Mouse (Mus musculus) kidney, postnatal 0 days (tissue): ENCODE data around the gene Gstp2. TPM values are rescaled to one million over a fixed set of nuclear protein-coding genes. Genes with fewer than 3 reads are reported as not detected.

Experiments
- ATAC-seq: fragments of 200-750 bp; cut with Nextera tagmentation; replicated peaks from 2 replicates; pipeline ENCODE4 v1.8.0; 2017; ENCODE audit warnings: low read depth, moderate number of reproducible peaks, moderate TSS enrichment, moderate library complexity; ENCODE audit not compliant: low FRiP score
- DNase-seq: peaks from one replicate; pipeline ENCODE4 v3.0.0-alpha.2; 2016; ENCODE audit warnings: low spot score
- H3K27ac ChIP-seq: fragments of 300-500 bp; sonication (generic); 2 replicates; pipeline ENCODE4 v1.5.1; 2014; ENCODE audit warnings: mild to moderate bottlenecking
- H3K27me3 ChIP-seq: fragments of 300-500 bp; sonication (generic); 2 replicates; pipeline ENCODE4 v1.6.1; 2014; ENCODE audit warnings: low read length, mixed read lengths; ENCODE audit not compliant: insufficient read depth
- H3K36me3 ChIP-seq: fragments of 300-500 bp; sonication (generic); 2 replicates; pipeline ENCODE4 v1.6.1; 2014; ENCODE audit warnings: low read length, mixed read lengths; ENCODE audit not compliant: insufficient read depth
- H3K4me1 ChIP-seq: fragments of 300-500 bp; sonication (generic); replicated peaks from 2 replicates; pipeline ENCODE4 v1.6.1; 2014; ENCODE audit warnings: antibody characterized with exemption, low read length, mixed read lengths; ENCODE audit not compliant: insufficient read depth
- H3K4me2 ChIP-seq: fragments of 300-500 bp; sonication (generic); 2 replicates; pipeline ENCODE4 v1.6.1; 2014; ENCODE audit warnings: mild to moderate bottlenecking, low read length, moderate library complexity, mixed read lengths
- H3K4me3 ChIP-seq: fragments of 300-500 bp; sonication (generic); replicated peaks from 2 replicates; pipeline ENCODE4 v1.5.1; 2014; ENCODE audit warnings: low read depth, low read length
- H3K9ac ChIP-seq: fragments of 300-500 bp; sonication (generic); 2 replicates; pipeline ENCODE4 v1.6.1; 2014; ENCODE audit warnings: low read depth, low read length
- H3K9me3 ChIP-seq: fragments of 300-500 bp; sonication (generic); replicated peaks from 2 replicates; pipeline ENCODE4 v1.6.1; 2016; ENCODE audit warnings: low read length, inconsistent platforms, mixed read lengths
- CTCF ChIP-seq: IDR thresholded peaks from 2 replicates; pipeline ENCODE4 v1.5.1; 2016; ENCODE audit warnings: antibody characterized with exemption, low read depth, mild to moderate bottlenecking, moderate library complexity
- WGBS: fragments of 180-500 bp; shearing (Covaris S2); extraction: QIAGEN DNeasy Blood & Tissue Kit; methylation state at CpG from one replicate; pipeline ENCODE4 v1.1.7; 2014; 5-methylcytosine and 5-hydroxymethylcytosine counted together
- polyA plus RNA-seq: library from polyadenylated mRNA; unstranded; fragments of >200 nt; fragmentation: Nextera tagmentation; extraction: Ambion mirVana; gene quantifications from 2 replicates; pipeline ENCODE4 v1.2.1, GENCODE M21; 2015

The Gstp2 gene
- polyA plus RNA-seq, 1 experiment from 2014 or later = 4.4 TPM

GRCm38 (mm10) chr19:4059069-4059740 lies 13.4 kb upstream of the Gstp2 start, which contains the start of gene Gstp3:
Gstp3 (minus strand) TSS chr19:4059569.
- Histone ChIP-seq H3K27me3 (no peaks in the 10 kb centered on the region), H3K4me1 (peaks cover 4% of the 10 kb centered on the region; the same call in 1 of the 2 replicates), H3K9ac (no peak within 1 kb of the TSS), H3K36me3 (no peaks in the 10 kb centered on the region), H3K4me3 (no peak within 1 kb of the TSS), H3K27ac (no peak within 1 kb of the TSS), H3K9me3 (no peaks in the 10 kb centered on the region), H3K4me2 (no peak within 1 kb of the TSS)
- no peak for TF ChIP-seq CTCF
- ATAC-seq = 0 out of 2 replicates have a peak, but pooled peaks have one; percentile 13
- WGBS = 78% methylated on average over 15 of the region's 15 CpGs
- no peak for DNase-seq

- no peaks in the 10 kb centered on the region for H3K27me3 ChIP-seq
- peaks cover 4% of the 10 kb centered on the region; the same call in 1 of the 2 replicates for H3K4me1 ChIP-seq
- H3K27ac ChIP-seq = no peak overlapping the region
- no peaks in the 10 kb centered on the region for H3K9me3 ChIP-seq
- DNase-seq (no peak), ATAC-seq (no peak)
- 88% methylated on average over 5 of the region's 5 CpGs for WGBS
- TF ChIP-seq CTCF = no peak
- no peak overlapping the region for H3K4me3 ChIP-seq
- no peak overlapping the region for H3K9ac ChIP-seq
- no peaks in the 10 kb centered on the region for H3K36me3 ChIP-seq
- H3K4me2 ChIP-seq = no peak overlapping the region
These were observed 12.8 kb upstream of the Gstp2 start for GRCm38 (mm10) chr19:4058581-4058980.

- Histone ChIP-seq H3K9ac (no peak overlapping the region), H3K4me3 (no peak overlapping the region), H3K36me3 (no peaks in the 10 kb centered on the region), H3K4me2 (no peak overlapping the region), H3K27ac (no peak overlapping the region), H3K27me3 (no peaks in the 10 kb centered on the region), H3K9me3 (no peaks in the 10 kb centered on the region), H3K4me1 (peaks cover 4% of the 10 kb centered on the region; the same call in 1 of the 2 replicates)
- no peak for ATAC-seq
- DNase-seq = no peak
- TF ChIP-seq CTCF = no peak
- WGBS = 96% methylated on average over 7 of the region's 7 CpGs
These were observed 12.1 kb upstream of the Gstp2 start for GRCm38 (mm10) chr19:4057962-4058361.

GRCm38 (mm10) chr19:4057389-4057788 lies 11.6 kb upstream of the Gstp2 start:
- 80% methylated on average over 13 of the region's 13 CpGs for WGBS
- no peak for ATAC-seq
- no peak for TF ChIP-seq CTCF
- no peak overlapping the region for H3K4me2 ChIP-seq
- H3K27me3 ChIP-seq = no peaks in the 10 kb centered on the region
- H3K9ac ChIP-seq = no peak overlapping the region
- H3K27ac ChIP-seq = no peak overlapping the region
- peaks cover 4% of the 10 kb centered on the region; the same call in 1 of the 2 replicates for H3K4me1 ChIP-seq
- no peak for DNase-seq
- H3K9me3 ChIP-seq = no peaks in the 10 kb centered on the region
- H3K4me3 ChIP-seq = no peak overlapping the region
- no peaks in the 10 kb centered on the region for H3K36me3 ChIP-seq

GRCm38 (mm10) chr19:4056727-4057126 lies 10.9 kb upstream of the Gstp2 start:
- Histone ChIP-seq H3K27ac (no peak overlapping the region), H3K4me2 (no peak overlapping the region), H3K27me3 (no peaks in the 10 kb centered on the region), H3K36me3 (no peaks in the 10 kb centered on the region), H3K4me3 (no peak overlapping the region), H3K4me1 (peaks cover 4% of the 10 kb centered on the region; the same call in 1 of the 2 replicates), H3K9ac (no peak overlapping the region), H3K9me3 (no peaks in the 10 kb centered on the region)
- WGBS = 42% methylated on average over 4 of the region's 4 CpGs
- no peak for TF ChIP-seq CTCF
- DNase-seq (no peak), ATAC-seq (no peak)

- ATAC-seq (peak; percentile 40), DNase-seq (peak; percentile 31)
- WGBS = 53% methylated on average over 15 of the region's 15 CpGs
- no peaks in the 10 kb centered on the region for H3K36me3 ChIP-seq
- no peaks in the 10 kb centered on the region for H3K27me3 ChIP-seq
- peaks cover 4% of the 10 kb centered on the region; the same call in 1 of the 2 replicates for H3K4me1 ChIP-seq
- no peaks in the 10 kb centered on the region for H3K9me3 ChIP-seq
- no peak overlapping the region for H3K4me2 ChIP-seq
- no peak for TF ChIP-seq CTCF
- no peak overlapping the region for H3K4me3 ChIP-seq
- no peak overlapping the region for H3K9ac ChIP-seq
- H3K27ac ChIP-seq = no peak overlapping the region
These were observed 10.3 kb upstream of the Gstp2 start for GRCm38 (mm10) chr19:4055947-4056693.
